Mouse (Mus musculus) activated CD4-positive, CD25-positive, alpha-beta regulatory T cell, adult 4 months (primary cell): Measurements from ENCODE around the gene Sympk. TPM values are rescaled to one million over a fixed set of nuclear protein-coding genes. Genes with fewer than 3 reads are reported as not detected.

Experiments
- ATAC-seq: one replicate; pipeline ENCODE4 v1.8.0; 2017
- polyA plus RNA-seq, 2 experiments: library from polyadenylated mRNA; unstranded; fragments of 100-300 nt; shearing (Covaris generic); gene quantifications; one replicate each; pipeline ENCODE4 v1.2.1; 2017

Sympk gene
- polyA plus RNA-seq, 2 experiments from 2014 or later: 10.0 to 10.3 TPM

- ATAC-seq: no peak
Measured at GRCm38 (mm10) chr7:19084277-19084771, 60.1 kb downstream of the Sympk start.

DNA sequence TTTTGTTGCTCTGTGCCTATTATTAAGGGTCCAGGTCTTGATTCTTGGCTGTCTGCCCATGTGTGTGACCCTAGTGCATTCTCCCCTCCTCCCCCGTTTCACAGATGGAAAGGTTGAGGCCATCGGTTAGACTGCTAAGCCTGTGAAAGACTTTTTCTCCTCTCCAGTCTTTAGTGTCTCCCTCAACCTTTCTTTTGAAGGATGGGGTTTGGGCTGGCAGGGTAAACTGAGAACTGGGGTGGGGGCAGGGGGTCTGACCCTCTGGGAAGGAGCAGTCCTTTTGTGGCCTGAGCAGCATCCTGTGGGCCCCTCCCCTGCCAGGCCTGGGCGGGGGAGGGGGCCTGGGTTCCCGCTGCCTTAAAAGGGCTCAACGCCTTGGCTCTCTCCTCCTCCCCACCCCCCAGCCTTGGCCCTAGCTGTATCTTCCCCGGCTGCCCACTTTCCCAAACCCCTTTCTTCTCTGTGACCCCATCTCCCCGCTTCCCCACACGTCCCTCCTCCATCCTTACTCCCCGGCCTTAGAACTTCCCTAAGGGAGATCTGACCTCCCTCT lies 60.8 kb downstream of the Sympk start:
- ATAC-seq: no peak

GRCm38 (mm10) chr7:19085495-19085894 lies 61.3 kb downstream of the Sympk start:
- no peak for ATAC-seq

DNA sequence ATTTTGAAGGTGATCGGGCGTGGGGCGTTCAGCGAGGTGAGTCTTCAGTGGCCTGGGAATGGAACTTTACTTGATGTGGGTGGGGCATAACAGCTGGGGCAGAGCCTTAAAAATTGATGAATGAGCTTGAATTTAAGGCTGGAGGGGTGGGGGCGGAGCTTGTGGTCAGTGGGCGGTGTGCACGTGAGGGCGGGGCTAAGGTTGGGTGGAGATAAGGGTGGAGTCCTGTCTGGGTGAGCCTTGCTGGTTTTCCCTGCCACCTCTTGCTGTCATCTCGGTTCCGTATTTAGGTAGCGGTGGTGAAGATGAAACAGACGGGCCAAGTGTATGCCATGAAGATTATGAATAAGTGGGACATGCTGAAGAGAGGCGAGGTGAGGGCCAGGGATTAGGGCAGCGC lies 61.9 kb downstream of the Sympk start:
- no peak for ATAC-seq

DNA sequence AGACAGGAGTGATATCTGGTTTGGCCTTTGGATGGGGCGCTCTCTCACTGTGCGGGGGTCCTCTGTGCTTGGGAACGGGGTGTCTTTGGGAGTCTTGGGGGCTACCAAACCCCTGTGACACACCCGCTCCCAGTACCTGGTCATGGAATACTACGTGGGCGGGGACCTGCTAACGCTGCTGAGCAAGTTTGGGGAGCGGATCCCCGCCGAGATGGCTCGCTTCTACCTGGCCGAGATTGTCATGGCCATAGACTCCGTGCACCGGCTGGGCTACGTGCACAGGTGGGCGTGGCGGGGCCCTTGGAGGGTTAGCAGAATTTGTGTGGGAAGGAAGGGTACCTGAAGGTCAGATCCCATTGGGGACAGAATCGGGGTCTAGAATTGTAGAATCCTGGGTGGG lies 62.6 kb downstream of the Sympk start:
- no peak for ATAC-seq

DNA sequence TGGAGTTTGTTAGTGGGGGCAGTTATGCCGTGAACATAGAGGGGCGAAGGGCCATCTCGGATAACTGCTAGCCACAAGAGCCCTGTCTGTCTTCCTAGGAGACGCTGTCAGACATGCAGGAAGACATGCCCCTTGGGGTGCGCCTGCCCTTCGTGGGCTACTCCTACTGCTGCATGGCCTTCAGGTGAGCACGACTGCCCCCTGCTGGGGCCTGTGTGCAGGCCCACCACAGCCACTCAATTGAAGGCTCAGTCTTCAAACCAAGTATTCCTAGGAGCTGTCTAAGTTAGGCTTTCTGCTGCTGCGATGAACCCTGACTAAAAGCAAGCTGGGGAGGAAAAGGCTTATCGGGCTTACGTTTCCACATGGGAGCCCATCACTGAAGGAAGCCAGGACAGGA lies 64.6 kb downstream of the Sympk start:
- no peak for ATAC-seq

- no peak for ATAC-seq
Measured at GRCm38 (mm10) chr7:19091913-19092312, 67.7 kb downstream of the Sympk start.

- ATAC-seq: no peak
Measured at GRCm38 (mm10) chr7:19092381-19093173, 68.4 kb downstream of the Sympk start.

DNA sequence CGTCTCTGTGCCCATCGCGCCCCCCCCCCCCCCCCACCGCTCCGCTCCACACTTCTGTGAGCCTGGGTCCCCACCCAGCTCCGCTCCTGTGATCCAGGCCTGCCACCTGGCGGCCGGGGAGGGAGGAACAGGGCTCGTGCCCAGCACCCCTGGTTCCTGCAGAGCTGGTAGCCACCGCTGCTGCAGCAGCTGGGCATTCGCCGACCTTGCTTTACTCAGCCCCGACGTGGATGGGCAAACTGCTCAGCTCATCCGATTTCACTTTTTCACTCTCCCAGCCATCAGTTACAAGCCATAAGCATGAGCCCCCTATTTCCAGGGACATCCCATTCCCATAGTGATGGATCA lies 69.0 kb downstream of the Sympk start:
- peak; percentile 61 for ATAC-seq

GRCm38 (mm10) chr7:19093537-19094385 lies 69.6 kb downstream of the Sympk start:
- peak; percentile 81 for ATAC-seq

DNA sequence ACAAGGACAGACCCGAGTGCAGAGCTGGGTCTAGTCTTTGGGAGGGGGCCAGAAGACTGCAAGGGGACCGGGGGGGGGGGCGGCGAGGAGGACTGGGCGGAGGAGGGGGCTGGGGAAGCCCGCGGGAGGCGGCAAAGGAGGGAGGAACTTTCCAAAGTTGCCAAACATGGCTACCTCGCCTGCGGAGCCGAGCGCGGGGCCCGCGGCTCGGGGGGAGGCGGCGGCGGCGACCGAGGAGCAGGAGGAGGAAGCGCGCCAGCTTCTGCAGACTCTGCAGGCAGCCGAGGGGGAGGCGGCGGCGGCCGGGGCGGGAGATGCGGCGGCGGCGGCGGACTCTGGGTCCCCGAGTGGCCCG lies 70.3 kb downstream of the Sympk start, which contains the start of gene Six5:
Gene Six5 (plus strand): TSS at position 124 of the 355 bp plus-strand sequence.
- ATAC-seq: no peak

GRCm38 (mm10) chr7:19094826-19095750 lies 70.9 kb downstream of the Sympk start:
- peak; percentile 19 for ATAC-seq

GRCm38 (mm10) chr7:19095751-19096110 lies 71.6 kb downstream of the Sympk start:
- no peak for ATAC-seq

GRCm38 (mm10) chr7:19096421-19096976 lies 72.3 kb downstream of the Sympk start:
- ATAC-seq: no peak

GRCm38 (mm10) chr7:19097217-19097616 lies 73.0 kb downstream of the Sympk start:
- no peak for ATAC-seq

DNA sequence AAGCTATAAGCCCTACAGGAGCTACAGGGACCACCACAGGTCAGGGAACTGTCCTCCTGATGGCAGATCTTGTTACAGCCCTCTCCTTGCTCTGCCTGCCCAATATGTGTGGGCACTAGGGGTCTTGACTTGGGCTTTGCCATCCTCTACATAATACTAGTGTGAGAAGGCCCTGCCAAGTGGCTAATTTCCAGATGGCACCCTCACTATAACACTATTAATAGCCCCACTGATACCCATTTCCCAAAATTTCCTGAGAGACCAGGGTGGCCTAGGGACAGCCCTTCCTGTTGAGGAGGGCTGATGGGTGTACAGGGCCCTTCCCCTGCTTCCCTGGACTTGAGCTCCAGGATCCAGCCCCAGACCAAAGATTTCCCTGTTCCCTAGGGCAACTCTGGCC lies 73.7 kb downstream of the Sympk start:
- ATAC-seq: no peak

DNA sequence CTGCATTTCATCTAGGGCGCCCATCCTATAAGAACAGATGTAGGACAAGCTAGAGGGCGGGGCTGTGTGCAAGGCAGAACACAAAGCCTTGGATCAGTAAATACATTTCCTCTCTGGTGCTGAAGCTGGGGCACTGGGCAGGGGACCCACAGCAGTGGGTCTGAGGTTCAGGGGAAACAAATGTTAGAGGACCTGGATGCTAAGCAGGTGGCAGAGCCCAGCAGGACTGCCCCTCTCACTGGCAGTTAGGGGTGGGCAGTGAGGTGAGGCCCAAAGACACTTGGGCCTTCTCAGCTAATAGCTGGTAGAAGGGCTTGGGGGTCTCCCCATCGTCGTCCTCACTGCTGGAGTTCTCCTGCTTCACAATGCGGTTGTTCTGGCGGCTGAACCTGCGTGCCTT lies 74.6 kb downstream of the Sympk start:
- ATAC-seq: no peak

- ATAC-seq: no peak
Measured at GRCm38 (mm10) chr7:19100290-19100689, 76.1 kb downstream of the Sympk start.

- no peak for ATAC-seq
Measured at GRCm38 (mm10) chr7:19103741-19104140, 79.6 kb downstream of the Sympk start.
